Mouse (Mus musculus) CD4-positive naive resting alpha-beta T cell, adult 57 days (primary cell): ENCODE results near the gene Ints12. TPM values are rescaled to one million over a fixed set of nuclear protein-coding genes. Genes with fewer than 3 reads are reported as not detected.

ENCODE experiments used
- total RNA-seq: library from RNA; stranded (reverse); gene quantifications from one replicate; pipeline ENCODE4 v1.2.4, GENCODE M21; 2023

Gene Ints12
- total RNA-seq: 16.7 TPM

GRCm38 (mm10) chr3:133091664-133092273 is at the start of gene Ints12, which contains the start of gene Gstcd:
Gene Ints12 (plus strand): TSS chr3:133091840.
Gene Gstcd (minus strand): TSS chr3:133092033.

Other genes with a start within 250 kb of the Ints12 start
- gene Npnt, start 141.5 kb upstream of the Ints12 start, total RNA-seq: 0.24 TPM
- 17.6 TPM for gene Gstcd, start 193 bp downstream of the Ints12 start, total RNA-seq
- gene Arhgef38, start 143.1 kb downstream of the Ints12 start, total RNA-seq: not detected
- 32.8 TPM for gene Ppa2, start 218.3 kb downstream of the Ints12 start, total RNA-seq